Mouse (Mus musculus) spleen, adult 2 months (tissue): ENCODE data around the gene Cyp3a57. TPM values are rescaled to one million over a fixed set of nuclear protein-coding genes. Genes with fewer than 3 reads are reported as not detected.
"Not testable (repeated sequence)": the region's sequence is repeated elsewhere in the genome, so short reads cannot be mapped to it uniquely, and the experiment has no call there.

Source experiments
- DNase-seq, 2 experiments: peaks; one replicate each; pipeline versions ENCODE4 v3.0.0 to v3.0.0-alpha.2; 2012 to 2021; ENCODE audit warnings: low spot score in 2 of 2, low read depth in 1 of 2
- H3K27ac ChIP-seq: fragments of 200-500 bp; 2 replicates; pipeline ENCODE4 v1.5.1; 2012; ENCODE audit warnings: low read length, inconsistent platforms; ENCODE audit not compliant: insufficient read depth
- H3K27me3 ChIP-seq: fragments of 200-500 bp; 2 replicates; pipeline ENCODE4 v1.6.1; 2012; ENCODE audit warnings: mild to moderate bottlenecking, moderate library complexity, low read length, inconsistent platforms; ENCODE audit not compliant: control insufficient read depth, insufficient read depth
- H3K36me3 ChIP-seq: fragments of 200-500 bp; 2 replicates; pipeline ENCODE4 v1.6.1; 2012; ENCODE audit warnings: mild to moderate bottlenecking, low read length, inconsistent platforms; ENCODE audit not compliant: control insufficient read depth, insufficient read depth
- H3K4me1 ChIP-seq: fragments of 200-500 bp; 2 replicates; pipeline ENCODE4 v1.6.1; 2011; ENCODE audit warnings: inconsistent platforms; ENCODE audit not compliant: control insufficient read depth, insufficient read depth, insufficient read length
- H3K4me3 ChIP-seq: fragments of 200-500 bp; 2 replicates; pipeline ENCODE4 v1.5.1; 2011; ENCODE audit warnings: mild to moderate bottlenecking, inconsistent platforms; ENCODE audit not compliant: insufficient read depth, insufficient read length; ENCODE audit errors: extremely low read depth
- CTCF ChIP-seq: fragments of 200-500 bp; IDR thresholded peaks from 2 replicates; pipeline ENCODE4 v1.5.1; 2011; ENCODE audit warnings: mild to moderate bottlenecking, inconsistent platforms; ENCODE audit not compliant: insufficient read depth, insufficient read length, insufficient replicate concordance; ENCODE audit errors: extremely low read depth
- POLR2A ChIP-seq: fragments of 200-500 bp; IDR thresholded peaks from 2 replicates; pipeline ENCODE4 v1.6.1; 2011; ENCODE audit warnings: low read depth, low read length, inconsistent platforms
- WGBS: fragments of 180-500 bp; shearing (Covaris S2); methylation state at CpG from one replicate; pipeline ENCODE4 v1.1.7; 2018; 5-methylcytosine and 5-hydroxymethylcytosine counted together
- polyA plus RNA-seq: library from polyadenylated mRNA; depleted of rRNA; stranded (reverse); fragments of >200 nt; gene quantifications from 2 replicates; pipeline ENCODE4 v1.2.3, GENCODE M21; 2012; rRNA removed

The Cyp3a57 gene
- polyA plus RNA-seq, 1 experiment: not detected

- DNase-seq: no peak
- Histone ChIP-seq H3K36me3 (no peaks in the 10 kb centered on the region), H3K4me3 (no peak overlapping the region), H3K27me3 (no peaks in the 10 kb centered on the region), H3K27ac (no peak overlapping the region), H3K4me1 (no peaks in the 10 kb centered on the region)
- TF ChIP-seq POLR2A (no peak), CTCF (no peak)
Measured at GRCm38 (mm10) chr5:145349697-145350096, 4.6 kb downstream of the Cyp3a57 start.

DNA sequence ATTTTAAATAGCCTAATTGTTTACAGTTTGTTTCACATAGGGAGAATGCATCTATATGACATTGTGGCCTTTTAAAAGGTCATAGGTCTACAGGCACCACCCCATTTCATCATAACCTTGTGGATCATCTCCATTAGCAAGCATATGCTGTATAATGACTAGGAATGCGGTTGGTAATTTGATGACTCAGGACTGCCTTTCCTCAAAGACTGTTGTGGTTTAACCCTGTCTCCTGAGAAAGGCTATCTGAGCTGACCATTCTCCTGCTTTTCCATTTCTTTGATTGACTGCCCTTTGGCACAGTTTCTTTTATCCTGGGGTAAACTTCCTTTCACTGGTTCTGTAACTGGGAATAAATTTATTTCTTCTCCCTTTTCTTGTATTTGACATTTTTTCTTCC lies 8.0 kb downstream of the Cyp3a57 start:
- Histone ChIP-seq H3K36me3 (no peaks in the 10 kb centered on the region), H3K27me3 (no peaks in the 10 kb centered on the region), H3K27ac (no peak overlapping the region), H3K4me3 (no peak overlapping the region), H3K4me1 (no peaks in the 10 kb centered on the region)
- TF ChIP-seq POLR2A: no peak
- TF ChIP-seq CTCF: no peak
- 81% methylated on average over 1 of the region's 1 CpGs for WGBS
- DNase-seq: no peak

GRCm38 (mm10) chr5:145415416-145415815 lies 70.3 kb downstream of the Cyp3a57 start:
- not testable (repeated sequence) for H3K4me1 ChIP-seq, H3K36me3 ChIP-seq, H3K27ac ChIP-seq, DNase-seq, H3K27me3 ChIP-seq, H3K4me3 ChIP-seq
- WGBS: 82% methylated on average over 9 of the region's 9 CpGs

GRCm38 (mm10) chr5:145422287-145422686 lies 77.2 kb downstream of the Cyp3a57 start:
- TF ChIP-seq CTCF (no peak), POLR2A (no peak)
- H3K4me3 ChIP-seq: no peak overlapping the region
- H3K36me3 ChIP-seq: no peaks in the 10 kb centered on the region
- H3K27ac ChIP-seq: no peak overlapping the region
- H3K27me3 ChIP-seq: no peaks in the 10 kb centered on the region
- 81% methylated on average over 1 of the region's 1 CpGs for WGBS
- H3K4me1 ChIP-seq: no peaks in the 10 kb centered on the region
- no peak for DNase-seq

DNA sequence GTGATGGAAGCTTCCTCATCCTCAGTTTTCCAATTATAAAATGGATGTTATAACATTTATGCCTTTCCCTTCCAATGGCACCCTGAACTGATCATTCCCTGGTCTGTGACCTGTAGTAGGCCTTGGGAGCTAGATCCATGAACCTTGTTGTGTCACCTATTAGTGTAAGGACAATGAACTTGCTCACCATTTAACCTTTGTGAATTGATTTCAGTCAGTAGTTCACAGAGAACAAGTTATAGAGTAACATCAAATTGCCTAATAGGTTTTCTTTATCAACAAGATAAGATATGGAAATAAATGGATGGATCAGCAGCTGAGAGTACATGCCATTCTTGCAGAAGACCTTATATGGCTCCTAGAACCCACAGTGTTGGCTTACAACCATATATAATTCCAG lies 85.9 kb downstream of the Cyp3a57 start:
- no peaks in the 10 kb centered on the region for H3K4me1 ChIP-seq
- no peak for DNase-seq
- no peaks in the 10 kb centered on the region for H3K36me3 ChIP-seq
- no peaks in the 10 kb centered on the region for H3K27me3 ChIP-seq
- H3K4me3 ChIP-seq: no peak overlapping the region
- TF ChIP-seq POLR2A (no peak), CTCF (no peak)
- H3K27ac ChIP-seq: no peak overlapping the region

- TF ChIP-seq CTCF (no peak), POLR2A (no peak)
- WGBS: 67% methylated on average over 1 of the region's 1 CpGs
Measured at GRCm38 (mm10) chr5:145433688-145434087, 88.6 kb downstream of the Cyp3a57 start.

More at GRCm38 (mm10) chr5:145433688-145434087, 88.6 kb downstream of the Cyp3a57 start:
- no peak for DNase-seq
- H3K27me3 ChIP-seq: no peaks in the 10 kb centered on the region
- no peak overlapping the region for H3K27ac ChIP-seq
- H3K4me3 ChIP-seq: no peak overlapping the region
- H3K4me1 ChIP-seq: no peaks in the 10 kb centered on the region
- no peaks in the 10 kb centered on the region for H3K36me3 ChIP-seq

Other genes starting within 250 kb of the Cyp3a57 start
- 780 and 1,055 TPM in 2 replicates for gene Arpc1b, start 231.1 kb upstream of the Cyp3a57 start, polyA plus RNA-seq
- 17.8 and 18.4 TPM in 2 replicates for gene Pdap1, start 205.0 kb upstream of the Cyp3a57 start, polyA plus RNA-seq
- gene Bud31, start 204.9 kb upstream of the Cyp3a57 start, polyA plus RNA-seq: 26.7 and 30.4 TPM in 2 replicates
- 8.4 and 9.7 TPM in 2 replicates for gene Ptcd1, start 178.2 kb upstream of the Cyp3a57 start, polyA plus RNA-seq
- gene Cpsf4, start 178.1 kb upstream of the Cyp3a57 start, polyA plus RNA-seq: 25.5 and 31.7 TPM in 2 replicates
- gene Atp5j2, start 153.2 kb upstream of the Cyp3a57 start, polyA plus RNA-seq: 48.4 and 49.7 TPM in 2 replicates
- 3.4 and 3.7 TPM in 2 replicates for gene Zkscan14, start 143.4 kb upstream of the Cyp3a57 start, polyA plus RNA-seq
- gene Zkscan5, start 140.7 kb upstream of the Cyp3a57 start, polyA plus RNA-seq: 2.6 and 2.8 TPM in 2 replicates
- gene Zfp655, start 113.6 kb upstream of the Cyp3a57 start, polyA plus RNA-seq: 7.6 and 10.2 TPM in 2 replicates
- 15.8 and 20.3 TPM in 2 replicates for gene Zscan25, start 64.8 kb upstream of the Cyp3a57 start, polyA plus RNA-seq
- not detected in 2 replicates for gene Cyp3a16, start 124.4 kb downstream of the Cyp3a57 start, polyA plus RNA-seq
- gene Cyp3a41b, start 239.5 kb downstream of the Cyp3a57 start, polyA plus RNA-seq: not detected in 2 replicates